Mouse (Mus musculus): ENCODE data around the gene Chn2.

Gene Chn2

DNA sequence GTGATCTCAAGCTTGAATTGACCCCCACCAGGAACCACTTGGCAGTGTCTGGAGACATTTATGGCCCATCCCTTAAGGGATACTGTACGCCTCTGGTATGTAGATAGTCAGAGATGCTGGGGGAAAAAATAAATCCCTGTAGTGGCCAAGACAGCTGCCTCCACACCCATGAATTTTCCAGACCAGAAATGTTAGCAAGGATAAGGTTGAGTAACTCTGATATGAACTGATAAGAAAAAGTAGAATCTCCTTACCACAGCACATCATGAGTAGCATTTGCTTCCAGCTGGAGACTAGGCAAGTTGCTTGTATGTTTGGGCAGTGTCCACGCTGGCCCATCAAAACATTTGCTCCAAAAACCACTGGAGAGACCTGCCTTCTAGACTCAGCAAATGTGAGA is 239.3 kb downstream of the Chn2 start:
- DNase-seq (ENCODE audit: low spot score in 2 of 2): no peak

DNA sequence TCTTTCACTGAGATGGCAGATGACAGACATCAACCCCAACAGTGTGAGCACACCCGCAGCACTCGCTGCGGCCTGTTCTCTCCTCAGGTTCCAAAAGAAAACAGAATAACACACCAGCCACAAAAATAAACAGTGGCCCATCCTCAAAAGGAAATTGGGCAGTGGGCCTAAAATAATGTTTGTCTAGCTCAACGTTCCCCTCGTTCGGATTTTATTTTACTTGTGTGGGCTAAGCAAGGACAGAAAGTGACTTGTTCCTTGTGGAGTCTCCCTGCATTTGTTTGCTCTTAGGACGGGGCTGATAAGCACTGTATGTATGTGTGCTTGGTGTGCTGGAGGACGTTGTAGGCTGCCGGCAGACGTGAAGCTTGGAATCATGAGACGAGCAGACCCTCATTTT is 240.0 kb downstream of the Chn2 start:
- no peak for DNase-seq (ENCODE audit: low spot score in 2 of 2)

DNA sequence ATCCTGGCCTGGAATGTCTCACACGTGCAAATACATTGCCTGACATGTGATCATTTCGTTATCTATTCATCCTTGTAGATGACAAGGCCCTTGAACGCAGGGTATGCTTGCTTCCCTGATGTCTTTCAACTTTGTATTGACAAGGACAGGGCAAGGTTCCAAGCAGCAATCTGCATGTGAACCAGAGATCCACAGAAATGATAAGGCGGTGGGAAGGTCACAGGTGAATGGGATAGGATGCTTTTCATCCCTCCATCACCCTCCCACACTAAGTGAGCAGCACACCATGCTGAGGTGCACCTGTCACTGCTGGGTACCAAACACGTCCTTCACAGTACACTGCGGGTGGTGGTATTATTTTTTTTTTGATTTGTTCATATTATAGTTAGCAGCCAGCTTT is 240.9 kb downstream of the Chn2 start:
- DNase-seq (ENCODE audit: low spot score in 2 of 2): no peak

DNA sequence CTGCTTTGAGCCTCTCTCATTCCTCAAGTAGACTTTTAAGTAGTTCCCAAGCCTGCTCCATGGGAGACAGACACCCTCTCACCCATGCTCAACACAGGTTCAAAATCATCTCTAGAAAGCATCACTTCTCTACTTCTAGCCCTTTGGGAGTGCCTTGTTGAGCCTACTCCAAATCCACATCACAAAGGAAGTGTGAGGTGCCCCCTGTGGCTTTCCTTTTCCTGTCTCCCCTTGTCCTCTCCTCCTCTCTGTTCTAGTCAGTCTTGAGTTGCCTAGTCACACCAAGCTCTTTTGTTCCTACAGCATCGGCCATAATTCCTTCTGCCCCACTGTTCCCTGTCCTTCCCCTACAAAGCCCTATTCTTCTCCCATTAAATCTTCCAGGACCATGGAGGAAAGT is 243.9 kb downstream of the Chn2 start:
- no peak for DNase-seq (ENCODE audit: low spot score in 2 of 2)

DNA sequence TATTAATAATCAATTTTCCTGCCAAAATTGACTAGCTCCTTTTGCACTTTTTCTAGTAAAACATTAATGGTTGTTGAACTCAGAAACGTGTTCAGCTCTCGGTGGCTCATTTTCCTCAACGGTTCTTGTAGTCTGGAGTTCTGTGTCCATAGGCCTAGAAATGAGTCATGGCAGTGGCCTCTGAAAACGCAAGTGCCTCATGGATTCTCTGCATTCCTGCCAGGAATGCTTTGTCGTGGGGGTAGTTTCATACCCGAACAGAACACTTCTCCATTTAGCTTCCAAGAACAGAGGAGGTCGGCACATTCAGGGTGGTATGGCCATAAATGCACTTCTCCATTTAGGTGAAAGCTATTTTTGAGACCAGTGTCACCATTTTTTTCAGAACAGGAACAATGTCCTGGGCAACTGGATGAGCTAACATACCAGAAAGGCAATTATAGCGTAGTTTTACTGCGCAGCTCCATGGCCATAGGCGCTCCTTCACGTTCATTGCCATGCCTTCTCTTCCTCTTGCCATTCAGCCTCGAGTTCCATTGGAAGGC is 244.9 kb downstream of the Chn2 start:
- no peak for DNase-seq (ENCODE audit: low spot score in 2 of 2)

DNA sequence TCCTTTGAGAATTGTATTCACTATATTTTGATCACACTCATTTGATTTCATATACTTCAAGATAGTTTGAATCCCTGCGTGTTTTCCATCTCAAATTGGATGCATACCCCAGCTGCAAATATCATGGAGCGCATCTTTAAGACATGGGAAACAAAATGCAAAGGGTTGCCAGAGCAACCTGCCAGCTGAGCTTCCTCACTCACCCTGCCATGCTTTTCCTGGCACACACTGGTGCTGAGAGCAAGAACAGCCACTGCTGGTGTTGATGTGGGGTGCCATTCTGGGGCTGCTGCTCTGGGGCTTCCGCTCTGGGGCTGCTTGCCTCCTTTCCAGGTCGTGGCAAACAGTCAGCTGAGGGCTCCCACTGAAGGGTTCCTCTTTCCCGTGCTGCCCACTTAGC is 247.5 kb downstream of the Chn2 start:
- no peak for DNase-seq (ENCODE audit: low spot score in 2 of 2)

DNA sequence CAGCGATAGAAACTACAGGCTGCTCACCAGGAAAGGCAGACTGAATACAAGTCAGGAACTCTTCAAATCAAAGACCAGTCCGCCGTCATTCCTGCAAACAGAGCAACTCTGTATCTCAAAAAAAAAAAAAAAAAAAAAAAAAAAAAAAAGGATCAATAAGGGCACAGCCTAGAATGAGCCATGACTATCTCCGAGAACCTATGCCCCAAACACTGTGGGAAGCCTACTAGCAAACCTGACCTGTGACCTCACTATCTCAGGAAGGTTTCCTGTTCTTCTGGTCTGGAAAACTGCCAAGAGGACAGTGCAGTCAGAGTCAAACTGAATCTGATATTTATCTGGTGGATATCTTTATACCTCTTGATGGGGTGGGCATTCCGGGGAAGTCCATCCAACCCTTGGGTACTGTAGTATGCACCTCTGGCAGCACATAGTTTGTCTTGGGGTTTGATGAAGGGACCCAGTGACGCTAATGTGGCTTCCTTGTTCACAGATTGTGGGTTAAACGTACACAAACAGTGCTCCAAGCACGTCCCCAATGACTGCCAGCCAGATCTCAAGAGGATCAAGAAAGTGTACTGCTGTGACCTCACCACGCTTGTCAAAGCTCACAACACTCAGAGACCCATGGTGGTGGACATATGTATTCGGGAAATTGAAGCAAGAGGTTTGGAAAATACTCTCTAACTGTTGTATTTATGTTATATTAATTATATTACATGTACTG is 250.6 kb downstream of the Chn2 start:
- no peak for DNase-seq (ENCODE audit: low spot score in 2 of 2)

DNA sequence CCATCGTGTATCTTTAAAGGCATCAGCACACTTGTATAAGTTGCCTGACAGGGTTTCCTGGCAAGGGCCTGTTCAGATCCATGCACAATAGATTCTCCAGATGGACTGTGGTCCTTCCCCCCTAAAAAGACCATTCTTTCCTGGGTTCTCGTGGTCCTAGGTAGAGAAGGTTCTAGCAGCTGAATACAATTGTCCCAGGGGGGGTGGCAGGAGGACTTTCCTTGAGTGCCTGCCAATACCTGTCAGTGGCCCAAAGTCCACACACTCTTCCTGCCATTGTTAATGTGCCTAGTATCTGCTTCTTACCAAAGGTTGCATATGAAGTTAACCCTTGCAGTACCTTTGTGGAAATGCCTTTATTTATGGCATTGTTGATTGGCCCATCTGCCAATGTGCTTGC is 257.9 kb downstream of the Chn2 start:
- no peak for DNase-seq (ENCODE audit: low spot score in 2 of 2)

DNA sequence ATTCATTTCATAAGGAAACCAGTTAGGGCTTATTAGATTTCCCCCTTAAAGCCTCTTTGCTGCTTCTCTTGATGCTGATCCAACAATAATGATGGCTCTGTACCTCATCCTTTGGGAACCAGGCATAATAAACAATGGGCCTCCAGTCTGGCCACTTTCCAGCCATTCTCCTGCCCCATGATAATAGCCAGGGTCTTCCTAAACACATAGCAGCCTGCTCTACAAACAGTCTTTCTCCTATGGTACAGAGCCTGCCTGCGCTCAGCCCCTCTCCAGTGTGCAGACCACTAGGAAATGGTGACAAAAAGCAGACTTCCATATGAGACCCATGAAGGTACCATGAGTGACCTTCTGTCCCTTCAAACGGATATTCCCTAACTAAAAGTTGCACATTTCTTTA is 260.1 kb downstream of the Chn2 start:
- no peak for DNase-seq (ENCODE audit: low spot score in 2 of 2)

DNA sequence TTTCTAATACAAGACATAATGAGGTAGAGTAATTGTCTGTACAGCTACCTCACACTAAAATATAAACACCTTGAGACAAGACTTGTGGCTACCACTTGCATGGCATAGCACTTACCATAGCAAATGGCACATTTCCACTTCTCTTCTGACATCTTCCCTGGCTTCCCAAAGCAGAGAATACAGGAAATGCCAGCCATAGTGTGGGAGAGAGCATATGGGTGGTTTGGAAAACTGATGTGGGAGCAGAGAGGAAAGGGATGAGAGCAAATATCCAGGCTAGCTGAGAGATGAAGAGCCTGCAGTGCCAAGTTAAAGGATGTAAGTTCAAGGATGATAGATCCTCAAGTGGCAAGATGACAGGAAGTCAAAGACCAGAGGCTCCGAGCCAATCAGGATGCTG is 266.4 kb downstream of the Chn2 start:
- no peak for DNase-seq (ENCODE audit: low spot score in 2 of 2)

DNA sequence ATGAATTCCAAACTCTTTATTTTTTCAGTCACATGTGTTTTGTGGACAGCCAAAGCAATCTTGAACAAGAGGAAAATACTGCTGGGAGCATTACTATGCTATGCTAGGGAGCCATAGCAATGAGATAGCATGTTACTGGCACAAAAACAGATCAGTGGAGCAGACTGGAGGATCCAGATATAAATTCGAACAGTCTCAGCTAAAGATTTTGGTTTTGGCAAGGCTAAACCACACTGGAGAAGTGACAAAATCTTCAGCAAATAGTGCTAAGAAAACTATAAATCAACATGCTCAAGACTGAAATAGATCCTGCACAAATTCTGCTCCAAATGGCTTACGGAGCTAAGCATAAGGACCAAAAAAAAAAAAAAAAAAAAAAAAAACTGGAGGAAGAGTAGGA is 273.7 kb downstream of the Chn2 start:
- no peak for DNase-seq (ENCODE audit: low spot score in 2 of 2)

DNA sequence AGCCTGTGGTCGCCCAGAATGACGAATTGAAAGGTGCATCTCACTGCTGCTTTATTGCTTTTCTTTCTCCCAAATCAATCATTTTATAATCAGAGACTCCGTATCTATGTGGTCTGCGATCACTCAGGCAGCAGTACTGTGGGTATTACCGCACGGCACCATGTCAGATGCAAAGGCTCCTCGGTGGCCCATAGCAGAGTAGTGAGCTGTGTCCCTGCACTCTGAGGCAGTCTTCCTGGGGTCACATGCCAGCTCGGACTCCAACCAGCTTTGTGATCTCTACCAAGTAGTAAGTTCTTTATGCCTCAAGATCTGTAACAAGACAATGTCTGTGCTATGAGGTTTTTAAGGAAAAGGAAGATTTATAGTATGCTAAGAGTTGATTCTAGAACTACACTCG is 279.3 kb downstream of the Chn2 start:
- DNase-seq (ENCODE audit: low spot score in 2 of 2): no peak

DNA sequence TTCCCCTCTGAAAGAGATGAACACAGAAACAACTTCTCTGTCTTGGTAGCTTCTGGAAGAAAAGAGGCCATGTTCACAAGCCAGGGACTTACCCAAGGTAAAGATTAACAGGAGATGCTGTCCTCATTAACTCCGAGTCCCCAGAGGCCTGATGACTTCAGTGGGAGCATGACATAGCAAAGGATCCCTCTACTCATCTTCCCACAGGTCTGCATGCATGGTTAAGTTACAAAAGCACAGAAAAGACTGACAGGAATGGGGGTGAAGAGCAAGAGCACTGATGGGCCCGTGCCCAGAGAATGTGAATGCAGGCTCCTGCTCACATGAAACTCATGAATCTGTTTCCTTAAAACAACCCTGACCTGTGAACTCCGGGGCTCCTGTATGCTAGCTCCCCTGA is 279.8 kb downstream of the Chn2 start:
- no peak for DNase-seq (ENCODE audit: low spot score in 2 of 2)

DNA sequence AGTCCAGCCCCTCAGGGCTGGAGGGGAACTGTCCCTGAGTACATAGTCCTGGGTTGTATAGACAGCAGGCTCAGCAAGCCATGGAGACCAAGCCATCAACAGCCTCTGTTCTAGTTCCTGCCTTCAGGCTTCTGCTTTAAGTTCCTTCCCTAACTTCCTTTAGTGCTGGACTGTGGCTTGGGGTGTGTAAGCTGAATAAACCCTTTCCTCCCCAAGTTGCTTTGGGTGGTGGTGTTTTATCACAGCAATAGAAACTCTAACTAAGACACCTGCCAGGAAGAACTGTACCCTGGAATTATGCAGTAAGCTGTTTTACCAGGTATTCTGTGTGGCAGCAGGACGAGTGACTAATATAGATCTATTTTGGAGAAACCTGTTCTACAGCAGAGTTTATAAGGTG is 280.9 kb downstream of the Chn2 start:
- no peak for DNase-seq (ENCODE audit: low spot score in 2 of 2)

DNA sequence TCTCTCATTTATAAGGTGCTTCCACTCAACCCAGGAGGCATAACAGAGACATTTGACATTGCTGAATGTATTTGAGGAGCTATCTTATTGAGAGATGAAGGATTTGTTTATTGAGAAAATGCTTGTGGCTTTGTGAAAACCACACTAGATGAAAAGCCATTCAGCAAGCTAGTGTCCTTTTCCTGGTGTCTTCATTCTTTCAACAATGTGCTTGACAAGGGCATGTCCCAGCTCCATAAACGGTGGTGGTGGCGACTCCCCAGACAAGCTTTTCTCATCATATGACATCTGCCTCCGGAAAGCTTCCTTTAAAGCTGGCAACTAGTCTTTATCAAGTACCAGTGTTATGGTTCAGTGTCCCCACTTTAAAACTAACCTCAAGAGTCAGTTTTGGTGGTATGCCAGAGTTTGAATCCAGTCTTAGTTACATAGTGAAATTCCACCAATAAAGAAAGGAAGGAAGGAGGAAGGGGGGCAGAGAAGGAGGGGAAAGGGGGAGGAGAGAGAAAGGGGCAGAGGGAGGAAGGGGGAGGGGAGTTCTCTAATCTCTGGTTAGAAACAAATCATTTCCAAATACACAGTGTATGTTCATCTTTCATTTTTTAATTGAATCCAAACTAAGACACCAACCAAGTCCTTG is 286.0 kb downstream of the Chn2 start, which contains the start of gene Prr15:
TSS of gene Prr15 (plus strand) at position 590 of the 640 bp plus-strand sequence.
- no peak for DNase-seq (ENCODE audit: low spot score in 2 of 2)

DNA sequence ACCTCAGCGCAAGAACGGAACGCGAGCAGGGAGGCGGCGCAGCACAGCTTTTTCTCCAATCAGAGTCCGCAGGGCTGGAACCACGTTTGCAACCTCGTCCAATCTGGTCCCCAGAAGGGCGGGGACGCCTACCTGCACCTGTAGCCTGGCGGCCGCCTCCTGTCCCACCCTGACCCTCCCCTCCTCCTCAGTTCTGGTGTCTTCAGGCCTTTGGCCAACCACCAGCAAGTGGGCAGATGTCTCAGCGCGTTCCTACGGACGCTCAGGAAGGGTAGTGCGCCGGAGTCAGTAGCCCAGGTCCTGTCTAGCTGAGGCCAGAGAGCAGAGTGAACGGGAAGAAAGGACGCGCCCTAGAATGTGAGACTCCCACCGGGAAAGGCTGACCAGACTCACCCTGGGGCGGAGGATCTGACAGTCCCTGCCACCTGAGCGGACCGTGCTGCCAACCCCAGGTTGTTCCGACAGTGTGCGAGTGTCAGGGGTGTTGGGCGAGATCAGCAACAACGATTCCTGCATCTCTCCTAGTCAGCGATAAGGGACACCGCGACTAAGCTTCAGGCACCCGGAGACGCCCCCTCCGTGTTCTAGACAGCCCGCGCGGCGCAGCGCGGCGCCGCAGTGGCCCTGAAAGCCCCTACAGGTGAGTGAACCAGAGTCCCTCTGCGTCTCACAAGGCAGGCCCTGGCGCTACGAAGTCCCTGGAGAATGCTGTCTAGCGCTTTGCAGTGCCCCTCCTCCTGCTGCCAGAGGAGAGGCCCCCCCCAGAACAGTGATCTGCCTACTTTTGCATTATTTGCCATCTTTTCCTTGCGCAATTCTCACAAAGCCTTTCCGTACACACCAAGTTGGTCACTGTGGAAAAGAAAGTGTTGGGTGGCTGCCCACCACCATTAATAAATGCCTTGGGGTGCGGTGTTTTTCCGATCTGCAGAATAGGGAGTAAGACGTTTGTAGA is 287.6 kb downstream of the Chn2 start:
- DNase-seq (ENCODE audit: low spot score in 2 of 2): peak in 1 of 2 experiments; percentile 47

DNA sequence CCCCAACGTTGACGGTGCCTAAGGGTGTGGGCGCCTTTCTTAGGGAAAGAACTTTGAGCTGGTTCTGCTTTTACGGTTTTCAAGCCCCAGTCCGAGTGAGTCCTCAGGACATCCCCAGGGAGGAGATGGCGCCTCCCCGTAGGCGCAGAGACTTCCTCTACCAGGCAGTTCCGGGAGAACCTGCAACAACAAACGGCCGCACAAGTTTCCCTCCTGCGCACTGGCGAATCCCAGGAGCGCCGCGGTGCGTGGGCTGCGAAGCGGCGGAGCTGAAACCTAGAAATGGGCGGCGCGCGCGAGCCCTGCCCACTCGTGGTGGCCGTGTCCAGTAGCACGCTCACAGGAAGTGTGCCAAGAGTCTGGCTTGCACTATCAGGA is 288.3 kb downstream of the Chn2 start:
- DNase-seq (ENCODE audit: low spot score in 2 of 2): peak in 1 of 2 experiments; percentile 29

DNA sequence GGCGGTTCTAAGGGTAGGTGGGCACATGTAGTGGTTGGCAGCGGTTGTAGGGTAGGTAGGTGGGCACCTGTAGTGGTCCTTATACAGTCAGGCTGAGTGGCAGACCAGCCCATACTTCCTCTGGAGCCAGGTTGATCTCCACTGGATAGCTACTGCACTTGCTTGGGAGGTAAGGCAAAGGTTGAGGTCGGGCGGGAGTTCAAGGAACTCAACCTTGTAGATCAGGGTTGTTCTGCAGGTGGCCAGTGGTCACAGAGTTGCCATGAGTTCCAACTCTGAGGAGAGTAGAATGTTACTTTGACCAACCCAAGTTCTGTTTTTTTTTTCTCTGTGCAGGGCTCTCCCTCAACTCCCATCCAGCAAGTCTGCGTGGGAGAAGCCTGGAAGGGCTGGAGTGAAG is 289.4 kb downstream of the Chn2 start:
- DNase-seq (ENCODE audit: low spot score in 2 of 2): no peak

DNA sequence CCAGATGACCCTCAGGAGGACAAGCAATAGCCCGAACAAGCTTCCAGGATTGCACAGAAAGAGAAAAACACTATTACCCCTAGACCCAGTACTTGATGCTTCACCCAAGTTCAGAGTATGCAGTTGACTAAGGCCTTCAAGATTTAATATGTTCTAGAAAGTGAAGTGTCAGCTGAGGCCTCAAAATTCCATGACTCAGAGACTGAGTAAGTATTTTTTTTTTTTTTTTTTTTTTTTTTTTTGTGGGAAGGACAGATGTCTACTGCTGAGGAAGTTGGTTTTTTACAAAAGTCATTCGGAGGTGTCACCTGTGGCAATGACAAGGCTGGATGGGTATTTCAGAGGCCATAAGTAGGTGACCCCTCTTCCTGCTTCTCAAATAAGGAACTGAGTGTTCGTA is 290.2 kb downstream of the Chn2 start:
- no peak for DNase-seq (ENCODE audit: low spot score in 2 of 2)

DNA sequence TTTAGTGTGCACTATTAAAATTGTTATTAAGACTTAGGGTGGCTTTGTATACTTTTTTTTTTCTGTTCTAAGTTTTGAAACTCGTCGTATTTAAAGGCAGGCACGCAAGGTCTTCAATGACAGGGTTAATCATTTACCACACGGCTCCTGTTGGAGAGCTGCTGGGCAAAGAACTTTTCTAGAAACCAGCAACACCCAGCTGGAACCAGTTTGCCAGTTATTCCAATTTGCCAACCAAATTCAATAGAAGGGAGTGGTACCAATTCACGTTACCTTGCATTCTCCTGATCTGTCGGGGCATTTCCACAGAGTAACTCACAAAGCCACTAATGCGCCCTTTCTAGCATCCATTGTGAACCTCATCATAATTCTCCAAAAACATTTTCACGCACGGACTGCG is 290.8 kb downstream of the Chn2 start:
- DNase-seq (ENCODE audit: low spot score in 2 of 2): no peak

DNA sequence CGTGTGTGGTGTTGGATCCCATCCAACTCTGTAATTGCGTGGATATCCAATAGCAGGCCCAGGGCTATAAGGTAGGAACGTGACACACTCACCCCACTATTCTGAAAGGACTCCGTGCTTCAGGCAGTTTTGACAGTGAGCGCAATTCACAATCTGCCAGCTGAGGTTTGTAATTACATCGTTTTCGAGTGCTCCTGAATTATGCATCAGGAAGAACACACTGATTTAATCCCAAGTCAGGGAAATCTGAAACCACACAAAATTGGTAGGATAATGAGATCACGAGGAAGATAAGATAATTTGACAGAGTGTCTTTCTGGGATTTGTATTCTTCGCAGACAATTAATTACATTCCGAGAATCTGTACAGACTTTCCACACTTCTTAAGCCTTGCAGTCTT is 292.4 kb downstream of the Chn2 start:
- no peak for DNase-seq (ENCODE audit: low spot score in 2 of 2)

DNA sequence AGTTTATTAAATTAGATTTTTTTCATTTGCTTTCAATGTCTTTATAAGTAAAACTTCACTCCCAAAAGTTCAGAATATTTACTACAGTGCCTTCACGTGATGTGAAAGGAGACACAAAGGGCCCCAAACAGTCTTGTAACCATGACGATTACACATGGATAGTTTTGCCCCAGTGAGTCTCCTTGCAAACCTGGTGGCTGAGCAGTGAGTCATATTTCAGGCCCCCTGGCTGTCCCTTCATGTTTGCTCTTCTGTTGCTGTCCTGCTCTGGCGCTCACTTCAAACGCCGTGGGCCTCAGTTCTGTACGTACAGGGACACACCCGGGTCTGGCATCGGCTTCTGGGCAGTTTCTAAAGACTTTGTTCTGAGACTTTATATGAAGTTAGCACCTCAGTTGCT is 292.8 kb downstream of the Chn2 start:
- no peak for DNase-seq (ENCODE audit: low spot score in 2 of 2)
